Mouse (Mus musculus) hindbrain, embryonic 11.5 days (tissue): ENCODE results near the gene Slc40a1. TPM values are rescaled to one million over a fixed set of nuclear protein-coding genes. Genes with fewer than 3 reads are reported as not detected.

Experiments used
- ATAC-seq: fragments of 200-750 bp; cut with Nextera tagmentation; 2 replicates; pipeline ENCODE4 v1.8.0; 2017; ENCODE audit warnings: mild to moderate bottlenecking, moderate TSS enrichment, moderate library complexity; ENCODE audit not compliant: low FRiP score
- DNase-seq: peaks from one replicate; pipeline ENCODE4 v3.0.0-alpha.2; 2015; ENCODE audit warnings: low spot score
- H3K27ac ChIP-seq: fragments of 300-500 bp; sonication (generic); 2 replicates; pipeline ENCODE4 v1.5.1; 2014; ENCODE audit warnings: mild to moderate bottlenecking, low read depth, low read length
- H3K27me3 ChIP-seq: fragments of 300-500 bp; sonication (generic); 2 replicates; pipeline ENCODE4 v1.6.1; 2014; ENCODE audit warnings: mild to moderate bottlenecking, low read length, moderate library complexity, mixed read lengths; ENCODE audit not compliant: control insufficient read depth, insufficient read depth
- H3K36me3 ChIP-seq: fragments of 300-500 bp; sonication (generic); 2 replicates; pipeline ENCODE4 v1.6.1; 2014; ENCODE audit warnings: mild to moderate bottlenecking, low read length, moderate library complexity, mixed read lengths; ENCODE audit not compliant: control insufficient read depth, insufficient read depth
- H3K4me1 ChIP-seq: fragments of 300-500 bp; sonication (generic); replicated peaks from 2 replicates; pipeline ENCODE4 v1.6.1; 2014; ENCODE audit warnings: low read length, mixed read lengths; ENCODE audit not compliant: control insufficient read depth, insufficient read depth
- H3K4me2 ChIP-seq: fragments of 300-500 bp; sonication (generic); replicated peaks from 2 replicates; pipeline ENCODE4 v1.6.1; 2014; ENCODE audit warnings: mild to moderate bottlenecking, low read depth, low read length
- H3K4me3 ChIP-seq: fragments of 300-500 bp; sonication (generic); 2 replicates; pipeline ENCODE4 v1.5.1; 2014; ENCODE audit warnings: low read depth, low read length
- H3K9ac ChIP-seq: fragments of 300-500 bp; sonication (generic); 2 replicates; pipeline ENCODE4 v1.6.1; 2014; ENCODE audit warnings: low read depth, low read length
- H3K9me3 ChIP-seq: fragments of 300-500 bp; sonication (generic); 2 replicates; pipeline ENCODE4 v1.6.1; 2016; ENCODE audit warnings: low read length; ENCODE audit not compliant: control insufficient read depth
- WGBS: fragments of 180-500 bp; shearing (Covaris S2); extraction: QIAGEN DNeasy Blood & Tissue Kit; methylation state at CpG from one replicate; pipeline ENCODE4 v1.1.7; 2014; 5-methylcytosine and 5-hydroxymethylcytosine counted together
- polyA plus RNA-seq: library from polyadenylated mRNA; unstranded; fragments of >200 nt; fragmentation: Nextera tagmentation; extraction: Ambion mirVana; gene quantifications from 2 replicates; pipeline ENCODE4 v1.2.1, GENCODE M21; 2014

Gene Slc40a1
- polyA plus RNA-seq, 1 experiment from 2014 or later: 17.4 TPM

- no peak overlapping the region for H3K27ac ChIP-seq
- H3K36me3 ChIP-seq: no peaks in the 10 kb centered on the region
- H3K4me2 ChIP-seq: no peak overlapping the region
- H3K27me3 ChIP-seq: peaks cover 3% of the 10 kb centered on the region; the same call in 1 of the 2 replicates
- no peaks in the 10 kb centered on the region for H3K9me3 ChIP-seq
- no peak for ATAC-seq
- H3K4me3 ChIP-seq: no peak overlapping the region
- 73% methylated on average over 4 of the region's 4 CpGs for WGBS
- H3K9ac ChIP-seq: no peak overlapping the region
- H3K4me1 ChIP-seq: no peaks in the 10 kb centered on the region
- DNase-seq: no peak
These were observed 3.0 kb downstream of the Slc40a1 start for GRCm38 (mm10) chr1:45923306-45923705.

- ATAC-seq (no peak), DNase-seq (no peak)
- Histone ChIP-seq H3K27me3 (no peaks in the 10 kb centered on the region), H3K4me3 (no peak overlapping the region), H3K4me2 (no peak overlapping the region), H3K9ac (no peak overlapping the region), H3K4me1 (no peaks in the 10 kb centered on the region), H3K36me3 (no peaks in the 10 kb centered on the region), H3K9me3 (no peaks in the 10 kb centered on the region), H3K27ac (no peak overlapping the region)
- 93% methylated on average over 3 of the region's 3 CpGs for WGBS
These were observed 5.6 kb downstream of the Slc40a1 start for GRCm38 (mm10) chr1:45920703-45921102.

- DNase-seq (no peak), ATAC-seq (no peak)
- no peak overlapping the region for H3K9ac ChIP-seq
- no peaks in the 10 kb centered on the region for H3K36me3 ChIP-seq
- H3K27ac ChIP-seq: no peak overlapping the region
- no peaks in the 10 kb centered on the region for H3K27me3 ChIP-seq
- no peak overlapping the region for H3K4me2 ChIP-seq
- H3K9me3 ChIP-seq: no peaks in the 10 kb centered on the region
- no peaks in the 10 kb centered on the region for H3K4me1 ChIP-seq
- no peak overlapping the region for H3K4me3 ChIP-seq
- 92% methylated on average over 1 of the region's 1 CpGs for WGBS
These were observed 6.6 kb downstream of the Slc40a1 start for GRCm38 (mm10) chr1:45919752-45920151.

- DNase-seq: no peak
- 78% methylated on average over 4 of the region's 4 CpGs for WGBS
- H3K9ac ChIP-seq: no peak overlapping the region
- H3K36me3 ChIP-seq: no peaks in the 10 kb centered on the region
- no peak for ATAC-seq
- no peak overlapping the region for H3K4me3 ChIP-seq
- no peaks in the 10 kb centered on the region for H3K4me1 ChIP-seq
- no peaks in the 10 kb centered on the region for H3K9me3 ChIP-seq
- no peaks in the 10 kb centered on the region for H3K27me3 ChIP-seq
- no peak overlapping the region for H3K27ac ChIP-seq
- no peak overlapping the region for H3K4me2 ChIP-seq
These were observed 9.1 kb downstream of the Slc40a1 start for GRCm38 (mm10) chr1:45917136-45917803.

GRCm38 (mm10) chr1:45916174-45916573, 10.1 kb downstream of the Slc40a1 start:
- Histone ChIP-seq H3K4me1 (no peaks in the 10 kb centered on the region), H3K4me2 (no peak overlapping the region), H3K27ac (no peak overlapping the region), H3K9ac (no peak overlapping the region), H3K36me3 (no peaks in the 10 kb centered on the region), H3K27me3 (no peaks in the 10 kb centered on the region), H3K9me3 (no peaks in the 10 kb centered on the region), H3K4me3 (no peak overlapping the region)
- WGBS: 77% methylated on average over 3 of the region's 3 CpGs
- DNase-seq (no peak), ATAC-seq (no peak)

GRCm38 (mm10) chr1:45914236-45914635, 12.1 kb downstream of the Slc40a1 start:
- Histone ChIP-seq H3K4me2 (no peak overlapping the region), H3K27ac (no peak overlapping the region), H3K9me3 (no peaks in the 10 kb centered on the region), H3K4me1 (no peaks in the 10 kb centered on the region), H3K36me3 (no peaks in the 10 kb centered on the region), H3K9ac (no peak overlapping the region), H3K4me3 (no peak overlapping the region), H3K27me3 (no peaks in the 10 kb centered on the region)
- no peak for DNase-seq
- no peak for ATAC-seq
- 90% methylated on average over 4 of the region's 4 CpGs for WGBS

GRCm38 (mm10) chr1:45905107-45905821, 21.1 kb downstream of the Slc40a1 start:
- Histone ChIP-seq H3K27ac (no peak overlapping the region), H3K4me1 (no peaks in the 10 kb centered on the region), H3K4me2 (no peak overlapping the region), H3K9ac (no peak overlapping the region), H3K27me3 (no peaks in the 10 kb centered on the region), H3K36me3 (no peaks in the 10 kb centered on the region), H3K4me3 (no peak overlapping the region), H3K9me3 (no peaks in the 10 kb centered on the region)
- DNase-seq: peak; percentile 20
- peak; percentile 86 for ATAC-seq
- WGBS: 29% methylated on average over 5 of the region's 5 CpGs

GRCm38 (mm10) chr1:45904161-45904560, 22.2 kb downstream of the Slc40a1 start:
- Histone ChIP-seq H3K9me3 (no peaks in the 10 kb centered on the region), H3K4me1 (no peaks in the 10 kb centered on the region), H3K27me3 (no peaks in the 10 kb centered on the region), H3K36me3 (no peaks in the 10 kb centered on the region), H3K4me2 (no peak overlapping the region), H3K4me3 (no peak overlapping the region), H3K27ac (no peak overlapping the region), H3K9ac (no peak overlapping the region)
- 76% methylated on average over 3 of the region's 3 CpGs for WGBS
- ATAC-seq (no peak), DNase-seq (no peak)

GRCm38 (mm10) chr1:45898044-45898443, 28.3 kb downstream of the Slc40a1 start:
- ATAC-seq (no peak), DNase-seq (no peak)
- Histone ChIP-seq H3K27me3 (no peaks in the 10 kb centered on the region), H3K4me1 (no peaks in the 10 kb centered on the region), H3K4me2 (no peak overlapping the region), H3K36me3 (no peaks in the 10 kb centered on the region), H3K9ac (no peak overlapping the region), H3K27ac (no peak overlapping the region), H3K4me3 (no peak overlapping the region), H3K9me3 (no peaks in the 10 kb centered on the region)
- WGBS: 66% methylated on average over 1 of the region's 1 CpGs
